Mouse (Mus musculus) brain, embryonic 14.5 days (tissue): ENCODE measurements around the gene Mutyh. TPM values are rescaled to one million over a fixed set of nuclear protein-coding genes. Genes with fewer than 3 reads are reported as not detected.

Experiments used
- DNase-seq: peaks from one replicate; pipeline ENCODE4 v3.0.0-alpha.2; 2011; ENCODE audit warnings: low read depth
- CTCF ChIP-seq: fragments of 200-500 bp; IDR thresholded peaks from 2 replicates; pipeline ENCODE4 v1.5.1; 2012; ENCODE audit warnings: inconsistent platforms, mild to moderate bottlenecking, moderate library complexity, borderline replicate concordance; ENCODE audit not compliant: insufficient read depth, insufficient read length; ENCODE audit errors: extremely low read depth
- POLR2A ChIP-seq: fragments of 200-500 bp; IDR thresholded peaks from 2 replicates; pipeline ENCODE4 v1.6.1; 2012; ENCODE audit warnings: mild to moderate bottlenecking, inconsistent platforms, borderline replicate concordance; ENCODE audit not compliant: poor library complexity, insufficient read depth, insufficient read length, severe bottlenecking; ENCODE audit errors: extremely low read depth
- polyA plus RNA-seq: library from polyadenylated mRNA; depleted of rRNA; stranded (reverse); fragments of >200 nt; gene quantifications from 2 replicates; pipeline ENCODE4 v1.2.3, GENCODE M21; 2012

Gene Mutyh
- polyA plus RNA-seq, 1 experiment: 10.7 TPM

- no peak for TF ChIP-seq POLR2A
- no peak for TF ChIP-seq CTCF
Observed at GRCm38 (mm10) chr4:116787985-116788760, 19.4 kb upstream of the Mutyh start.

GRCm38 (mm10) chr4:116788956-116789355, 18.6 kb upstream of the Mutyh start:
- TF ChIP-seq POLR2A (no peak), CTCF (peak; percentile 72; the same call in 1 of the 2 replicates)
- DNase-seq: peak; percentile 95

More at GRCm38 (mm10) chr4:116787985-116788760, 19.4 kb upstream of the Mutyh start:
- DNase-seq: no peak

GRCm38 (mm10) chr4:116792453-116792852, 15.1 kb upstream of the Mutyh start:
- no peak for DNase-seq
- TF ChIP-seq CTCF (no peak), POLR2A (no peak)

GRCm38 (mm10) chr4:116794273-116794672, 13.2 kb upstream of the Mutyh start:
- no peak for TF ChIP-seq CTCF
- TF ChIP-seq POLR2A: no peak
- DNase-seq: no peak

- DNase-seq: no peak
- TF ChIP-seq CTCF (no peak), POLR2A (no peak)
Observed at GRCm38 (mm10) chr4:116796442-116797110, 10.9 kb upstream of the Mutyh start.

- TF ChIP-seq POLR2A (no peak), CTCF (peak; percentile 37; the same call in 1 of the 2 replicates)
- DNase-seq: peak; percentile 28
Observed at GRCm38 (mm10) chr4:116799901-116800300, 7.6 kb upstream of the Mutyh start.

- DNase-seq: no peak
- TF ChIP-seq POLR2A (no peak), CTCF (no peak)
Observed at GRCm38 (mm10) chr4:116811012-116811411, 3.5 kb downstream of the Mutyh start.

- no peak for DNase-seq
- TF ChIP-seq POLR2A: no peak
- TF ChIP-seq CTCF: no peak
Observed at GRCm38 (mm10) chr4:116815276-116815675, 7.8 kb downstream of the Mutyh start.

- DNase-seq: no peak
- TF ChIP-seq CTCF (no peak), POLR2A (no peak)
Observed at GRCm38 (mm10) chr4:116817486-116817885, 10.0 kb downstream of the Mutyh start.

GRCm38 (mm10) chr4:116819968-116820901, 12.7 kb downstream of the Mutyh start:
- TF ChIP-seq CTCF: no peak
- no peak for TF ChIP-seq POLR2A
- no peak for DNase-seq
